Mouse (Mus musculus): ENCODE measurements around the gene Kctd3. TPM values are rescaled to one million over a fixed set of nuclear protein-coding genes. Genes with fewer than 3 reads are reported as not detected.
A peak's percentile ranks its signal among the peaks of the same experiment; 100 is the strongest.

Kctd3 gene
- polyA plus RNA-seq, 1 experiment from 2014 or later: 53.9 TPM

GRCm38 (mm10) chr1:189022925-189023700 is 15.5 kb upstream of the Kctd3 start:
- Histone ChIP-seq H3K4me2 (ENCODE audit: low read length) (no peak overlapping the region), H3K4me1 (ENCODE audit: control insufficient read depth, insufficient read depth, low read length) (no peaks in the 10 kb centered on the region), H3K4me3 (replicated peaks; ENCODE audit: low read depth, low read length) (no peak overlapping the region), H3K27ac (replicated peaks; ENCODE audit: low read depth, low read length) (no peak overlapping the region), H3K27me3 (ENCODE audit: control insufficient read depth, insufficient read depth, low read length) (no peaks in the 10 kb centered on the region), H3K9ac (replicated peaks; ENCODE audit: low read length) (no peak overlapping the region), H3K9me3 (ENCODE audit: control insufficient read depth, low read length) (no peaks in the 10 kb centered on the region), H3K36me3 (ENCODE audit: control insufficient read depth, insufficient read depth, low read length) (no peaks in the 10 kb centered on the region)
- WGBS: 53% methylated on average over 7 of the region's 7 CpGs
- DNase-seq (peak; percentile 79), ATAC-seq (ENCODE audit: low FRiP score, low TSS enrichment) (no peak)

- WGBS: 80% methylated on average over 2 of the region's 2 CpGs
- no peaks in the 10 kb centered on the region for H3K9me3 ChIP-seq (ENCODE audit: control insufficient read depth, low read length)
- DNase-seq: no peak
- no peak overlapping the region for H3K27ac ChIP-seq (replicated peaks; ENCODE audit: low read depth, low read length)
- H3K9ac ChIP-seq (replicated peaks; ENCODE audit: low read length): no peak overlapping the region
- H3K27me3 ChIP-seq (ENCODE audit: control insufficient read depth, insufficient read depth, low read length): no peaks in the 10 kb centered on the region
- no peak overlapping the region for H3K4me2 ChIP-seq (ENCODE audit: low read length)
- H3K4me1 ChIP-seq (ENCODE audit: control insufficient read depth, insufficient read depth, low read length): no peaks in the 10 kb centered on the region
- no peaks in the 10 kb centered on the region for H3K36me3 ChIP-seq (ENCODE audit: control insufficient read depth, insufficient read depth, low read length)
- no peak for ATAC-seq (ENCODE audit: low FRiP score, low TSS enrichment)
- H3K4me3 ChIP-seq (replicated peaks; ENCODE audit: low read depth, low read length): no peak overlapping the region
Measured at GRCm38 (mm10) chr1:189015372-189015771, 7.7 kb upstream of the Kctd3 start.

- no peak overlapping the region for H3K27ac ChIP-seq (replicated peaks; ENCODE audit: low read depth, low read length)
- H3K4me1 ChIP-seq (ENCODE audit: control insufficient read depth, insufficient read depth, low read length): no peaks in the 10 kb centered on the region
- peak overlapping the region; percentile 26 for H3K4me2 ChIP-seq (ENCODE audit: low read length)
- ATAC-seq (ENCODE audit: low FRiP score, low TSS enrichment) (no peak), DNase-seq (peak; percentile 19)
- no peak overlapping the region for H3K4me3 ChIP-seq (replicated peaks; ENCODE audit: low read depth, low read length)
- 11% methylated on average over 4 of the region's 4 CpGs for WGBS
- H3K9me3 ChIP-seq (ENCODE audit: control insufficient read depth, low read length): no peaks in the 10 kb centered on the region
- no peaks in the 10 kb centered on the region for H3K36me3 ChIP-seq (ENCODE audit: control insufficient read depth, insufficient read depth, low read length)
- H3K9ac ChIP-seq (replicated peaks; ENCODE audit: low read length): no peak overlapping the region
- no peaks in the 10 kb centered on the region for H3K27me3 ChIP-seq (ENCODE audit: control insufficient read depth, insufficient read depth, low read length)
Measured at GRCm38 (mm10) chr1:189013587-189013921, 5.9 kb upstream of the Kctd3 start.

DNA sequence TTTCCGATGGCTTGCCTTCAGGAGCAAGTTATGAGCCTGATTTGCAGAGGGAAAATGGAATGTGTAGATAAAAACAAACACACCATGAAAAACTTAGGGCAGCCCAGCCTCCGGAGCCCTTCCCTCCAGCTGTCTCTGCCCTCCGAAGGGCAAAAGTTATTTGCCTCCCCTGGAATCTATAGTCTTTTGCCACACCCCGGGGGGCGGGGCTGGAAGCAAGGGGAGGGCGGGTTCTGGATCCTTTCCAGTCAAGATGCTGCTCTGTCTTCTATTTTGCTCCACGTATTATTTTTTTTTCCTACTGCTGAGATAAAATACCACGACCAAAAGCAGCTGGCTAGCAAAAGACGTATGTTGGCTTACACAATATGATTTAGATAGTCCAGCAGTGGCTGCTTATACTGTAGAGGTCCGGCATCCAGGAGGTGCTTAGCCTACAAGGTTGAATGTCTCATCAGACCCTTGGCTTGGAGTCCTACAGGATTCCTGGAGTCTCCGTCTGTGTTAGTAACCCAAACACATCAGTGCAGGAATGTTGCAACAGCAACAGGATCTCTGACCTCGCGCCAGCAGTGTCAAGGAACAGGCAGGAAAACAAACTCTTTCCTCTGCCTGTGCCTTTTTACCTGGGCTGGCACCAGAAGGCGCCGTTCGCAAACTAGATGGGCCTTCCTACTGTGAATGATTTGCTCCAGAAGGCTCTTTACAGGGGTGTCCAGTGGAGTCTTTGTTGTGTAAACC is 5.4 kb upstream of the Kctd3 start:
- no peaks in the 10 kb centered on the region for H3K4me1 ChIP-seq (ENCODE audit: control insufficient read depth, insufficient read depth, low read length)
- H3K9ac ChIP-seq (replicated peaks; ENCODE audit: low read length): no peak overlapping the region
- DNase-seq (peak; percentile 13), ATAC-seq (ENCODE audit: low FRiP score, low TSS enrichment) (no peak)
- H3K27me3 ChIP-seq (ENCODE audit: control insufficient read depth, insufficient read depth, low read length): no peaks in the 10 kb centered on the region
- no peak overlapping the region for H3K27ac ChIP-seq (replicated peaks; ENCODE audit: low read depth, low read length)
- peak overlapping the region; percentile 26 for H3K4me2 ChIP-seq (ENCODE audit: low read length)
- H3K9me3 ChIP-seq (ENCODE audit: control insufficient read depth, low read length): no peaks in the 10 kb centered on the region
- 10% methylated on average over 16 of the region's 16 CpGs for WGBS
- H3K36me3 ChIP-seq (ENCODE audit: control insufficient read depth, insufficient read depth, low read length): no peaks in the 10 kb centered on the region
- H3K4me3 ChIP-seq (replicated peaks; ENCODE audit: low read depth, low read length): no peak overlapping the region

- Histone ChIP-seq H3K4me1 (ENCODE audit: control insufficient read depth, insufficient read depth, low read length) (peaks cover 10% of the 10 kb centered on the region), H3K9me3 (ENCODE audit: control insufficient read depth, low read length) (no peaks in the 10 kb centered on the region), H3K9ac (replicated peaks; ENCODE audit: low read length) (no peak overlapping the region), H3K4me2 (ENCODE audit: low read length) (no peak overlapping the region), H3K27me3 (ENCODE audit: control insufficient read depth, insufficient read depth, low read length) (no peaks in the 10 kb centered on the region), H3K27ac (replicated peaks; ENCODE audit: low read depth, low read length) (no peak overlapping the region), H3K36me3 (ENCODE audit: control insufficient read depth, insufficient read depth, low read length) (no peaks in the 10 kb centered on the region), H3K4me3 (replicated peaks; ENCODE audit: low read depth, low read length) (no peak overlapping the region)
- ATAC-seq (ENCODE audit: low FRiP score, low TSS enrichment) (no peak), DNase-seq (no peak)
- 90% methylated on average over 4 of the region's 4 CpGs for WGBS
Measured at GRCm38 (mm10) chr1:189010671-189011070, 3.0 kb upstream of the Kctd3 start.

GRCm38 (mm10) chr1:189007980-189008324 is 311 bp upstream of the Kctd3 start:
- Histone ChIP-seq H3K27me3 (ENCODE audit: control insufficient read depth, insufficient read depth, low read length) (no peaks in the 10 kb centered on the region), H3K9me3 (ENCODE audit: control insufficient read depth, low read length) (no peaks in the 10 kb centered on the region), H3K9ac (replicated peaks; ENCODE audit: low read length) (peak overlapping the region; percentile 94; the same call in 1 of the 2 replicates), H3K4me3 (replicated peaks; ENCODE audit: low read depth, low read length) (peak overlapping the region; percentile 94), H3K27ac (replicated peaks; ENCODE audit: low read depth, low read length) (no peak overlapping the region), H3K4me1 (ENCODE audit: control insufficient read depth, insufficient read depth, low read length) (peaks cover 22% of the 10 kb centered on the region), H3K4me2 (ENCODE audit: low read length) (peak overlapping the region; percentile 35), H3K36me3 (ENCODE audit: control insufficient read depth, insufficient read depth, low read length) (no peaks in the 10 kb centered on the region)
- WGBS: 51% methylated on average over 7 of the region's 7 CpGs
- peak; percentile 64 for ATAC-seq (ENCODE audit: low FRiP score, low TSS enrichment)
- no peak for DNase-seq

DNA sequence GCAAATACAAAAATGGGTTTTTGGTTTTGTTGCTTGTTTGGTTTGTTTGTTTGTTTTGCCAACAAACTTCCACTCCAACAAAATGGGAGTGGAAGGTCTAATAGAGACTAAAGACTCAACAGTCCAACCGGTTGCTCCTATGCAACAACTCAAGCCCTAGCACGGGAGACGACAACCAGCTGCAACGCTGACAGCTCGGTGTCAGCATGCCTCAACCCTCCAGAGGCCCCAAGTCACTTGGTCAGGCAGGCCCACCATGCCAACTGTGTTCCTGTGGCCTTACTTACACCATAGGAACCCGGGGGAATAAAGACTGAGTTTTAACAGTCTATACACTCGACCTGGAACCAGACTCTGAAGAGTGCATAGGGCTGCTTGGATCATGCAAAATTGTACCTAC is 815 bp downstream of the Kctd3 start:
- Histone ChIP-seq H3K4me3 (replicated peaks; ENCODE audit: low read depth, low read length) (peak overlapping the region; percentile 94), H3K9ac (replicated peaks; ENCODE audit: low read length) (peak overlapping the region; percentile 94), H3K4me2 (ENCODE audit: low read length) (peak overlapping the region; percentile 87), H3K27ac (replicated peaks; ENCODE audit: low read depth, low read length) (no peak overlapping the region), H3K27me3 (ENCODE audit: control insufficient read depth, insufficient read depth, low read length) (no peaks in the 10 kb centered on the region), H3K36me3 (ENCODE audit: control insufficient read depth, insufficient read depth, low read length) (no peaks in the 10 kb centered on the region), H3K4me1 (ENCODE audit: control insufficient read depth, insufficient read depth, low read length) (peaks cover 22% of the 10 kb centered on the region), H3K9me3 (ENCODE audit: control insufficient read depth, low read length) (no peaks in the 10 kb centered on the region)
- no peak for DNase-seq
- WGBS: 4% methylated on average over 7 of the region's 7 CpGs
- ATAC-seq (ENCODE audit: low FRiP score, low TSS enrichment): no peak; the same call in 1 of the 2 replicates

DNA sequence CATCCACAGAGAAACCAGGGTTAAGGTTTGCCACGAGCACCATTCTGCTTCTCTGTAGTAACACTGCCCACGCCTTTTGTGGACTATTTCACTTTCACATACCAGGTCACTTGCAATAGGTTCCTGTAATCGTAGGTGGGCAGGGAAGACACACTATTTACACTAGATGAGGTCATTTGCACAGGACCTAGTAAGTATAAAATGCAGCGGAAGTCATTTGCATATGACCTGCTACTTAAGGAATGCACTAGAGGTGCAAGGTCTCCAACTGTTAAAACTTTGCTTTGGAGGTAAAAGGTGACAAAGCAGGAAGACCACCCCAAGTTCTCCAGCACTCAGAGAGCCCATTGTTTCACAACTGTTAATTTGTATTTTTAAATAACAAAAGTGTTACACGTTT is 1.4 kb downstream of the Kctd3 start:
- Histone ChIP-seq H3K4me2 (ENCODE audit: low read length) (peak overlapping the region; percentile 87), H3K36me3 (ENCODE audit: control insufficient read depth, insufficient read depth, low read length) (no peaks in the 10 kb centered on the region), H3K4me3 (replicated peaks; ENCODE audit: low read depth, low read length) (peak overlapping the region; percentile 94), H3K4me1 (ENCODE audit: control insufficient read depth, insufficient read depth, low read length) (peaks cover 22% of the 10 kb centered on the region), H3K9ac (replicated peaks; ENCODE audit: low read length) (no peak overlapping the region), H3K27ac (replicated peaks; ENCODE audit: low read depth, low read length) (no peak overlapping the region), H3K9me3 (ENCODE audit: control insufficient read depth, low read length) (no peaks in the 10 kb centered on the region), H3K27me3 (ENCODE audit: control insufficient read depth, insufficient read depth, low read length) (no peaks in the 10 kb centered on the region)
- WGBS: 70% methylated on average over 5 of the region's 5 CpGs
- no peak for DNase-seq
- ATAC-seq (ENCODE audit: low FRiP score, low TSS enrichment): no peak

GRCm38 (mm10) chr1:189004774-189005173 is 2.9 kb downstream of the Kctd3 start:
- Histone ChIP-seq H3K9ac (replicated peaks; ENCODE audit: low read length) (no peak overlapping the region), H3K36me3 (ENCODE audit: control insufficient read depth, insufficient read depth, low read length) (peaks cover 11% of the 10 kb centered on the region), H3K27me3 (ENCODE audit: control insufficient read depth, insufficient read depth, low read length) (no peaks in the 10 kb centered on the region), H3K4me2 (ENCODE audit: low read length) (no peak overlapping the region), H3K27ac (replicated peaks; ENCODE audit: low read depth, low read length) (no peak overlapping the region), H3K4me3 (replicated peaks; ENCODE audit: low read depth, low read length) (no peak overlapping the region), H3K4me1 (ENCODE audit: control insufficient read depth, insufficient read depth, low read length) (peaks cover 22% of the 10 kb centered on the region), H3K9me3 (ENCODE audit: control insufficient read depth, low read length) (no peaks in the 10 kb centered on the region)
- no peak for DNase-seq
- 100% methylated on average over 1 of the region's 1 CpGs for WGBS
- no peak for ATAC-seq (ENCODE audit: low FRiP score, low TSS enrichment)
